Mouse (Mus musculus) left cerebral cortex, adult 2 months (tissue): Measurements from ENCODE around the gene Gfpt1. TPM values are rescaled to one million over a fixed set of nuclear protein-coding genes. Genes with fewer than 3 reads are reported as not detected.
A peak's percentile ranks its signal among the peaks of the same experiment; 100 is the strongest.

Experiments
- DNase-seq, 2 experiments: peaks; one replicate each; pipeline ENCODE4 v3.0.0; 2021 to 2022; ENCODE audit warnings: low spot score in 2 of 2, mixed read lengths in 1 of 2; ENCODE audit errors: extremely low spot score in 1 of 2
- H3K27ac ChIP-seq: fragments of 200-600 bp; 2 replicates; pipeline ENCODE4 v1.8.1; 2022
- H3K4me3 ChIP-seq: fragments of 200-600 bp; 2 replicates; pipeline ENCODE4 v1.8.1; 2022
- CTCF ChIP-seq: fragments of 200-600 bp; IDR thresholded peaks from 2 replicates; pipeline ENCODE4 v1.8.1; 2022; ENCODE audit warnings: antibody characterized with exemption, mild to moderate bottlenecking, moderate library complexity
- intact Hi-C: fragments of 180-260 bp; cut with DNase I; formaldehyde crosslinking; loops from one replicate; pipeline ENCODE4 v1.15.1; 2025
- total RNA-seq, 2 experiments: library from RNA; stranded (reverse); gene quantifications; 2 replicates each; pipeline ENCODE4 v1.2.3; 2021

The Gfpt1 gene
- total RNA-seq, 2 experiments from 2014 or later: 51.5 to 56.0 TPM

GRCm38 (mm10) chr6:87104123-87104796 is 61.6 kb downstream of the Gfpt1 start, which contains the start of gene D6Ertd527e:
TSS of gene D6Ertd527e (plus strand) at chr6:87104746.
- TF ChIP-seq CTCF: no peak
- H3K27ac ChIP-seq: no peak within 1 kb of the TSS
- H3K4me3 ChIP-seq: no peak within 1 kb of the TSS
- no peak for DNase-seq
- intact Hi-C loops: loop anchor here (10.0 kb wide), 1 partner anchor 421 kb away; no protein-coding TSS in a partner anchor

- no peak overlapping the region for H3K27ac ChIP-seq
- DNase-seq: no peak
- intact Hi-C loops: no loop called here
- no peak overlapping the region for H3K4me3 ChIP-seq
- TF ChIP-seq CTCF: no peak
Measured at GRCm38 (mm10) chr6:87111493-87111892, 68.8 kb downstream of the Gfpt1 start.

- no peak for DNase-seq
- H3K4me3 ChIP-seq: no peak overlapping the region
- no peak overlapping the region for H3K27ac ChIP-seq
- intact Hi-C loops: no loop called here
- TF ChIP-seq CTCF: no peak
Measured at GRCm38 (mm10) chr6:87112125-87112524, 69.5 kb downstream of the Gfpt1 start.

GRCm38 (mm10) chr6:87115981-87116380 is 73.3 kb downstream of the Gfpt1 start:
- Histone ChIP-seq H3K27ac (no peak overlapping the region), H3K4me3 (no peak overlapping the region)
- no peak for TF ChIP-seq CTCF
- intact Hi-C loops: no loop called here
- DNase-seq: no peak

- no peak for TF ChIP-seq CTCF
- Histone ChIP-seq H3K4me3 (no peak overlapping the region), H3K27ac (no peak overlapping the region)
- no peak for DNase-seq
- intact Hi-C loops: no loop called here
Measured at GRCm38 (mm10) chr6:87116596-87116995, 74.0 kb downstream of the Gfpt1 start.

GRCm38 (mm10) chr6:87119066-87119837 is 76.6 kb downstream of the Gfpt1 start:
- DNase-seq: no peak
- intact Hi-C loops: no loop called here
- TF ChIP-seq CTCF: no peak
- no peak overlapping the region for H3K27ac ChIP-seq
- no peak overlapping the region for H3K4me3 ChIP-seq

GRCm38 (mm10) chr6:87119975-87120374 is 77.3 kb downstream of the Gfpt1 start:
- no peak for DNase-seq
- intact Hi-C loops: no loop called here
- TF ChIP-seq CTCF: no peak
- H3K27ac ChIP-seq: no peak overlapping the region
- no peak overlapping the region for H3K4me3 ChIP-seq

GRCm38 (mm10) chr6:87120661-87121060 is 78.0 kb downstream of the Gfpt1 start:
- no peak overlapping the region for H3K27ac ChIP-seq
- intact Hi-C loops: no loop called here
- no peak for DNase-seq
- no peak overlapping the region for H3K4me3 ChIP-seq
- TF ChIP-seq CTCF: peak; percentile 22

GRCm38 (mm10) chr6:87121961-87122360 is 79.3 kb downstream of the Gfpt1 start:
- no peak for TF ChIP-seq CTCF
- intact Hi-C loops: no loop called here
- DNase-seq: no peak
- Histone ChIP-seq H3K27ac (no peak overlapping the region), H3K4me3 (no peak overlapping the region)

GRCm38 (mm10) chr6:87123406-87123805 is 80.8 kb downstream of the Gfpt1 start:
- H3K4me3 ChIP-seq: no peak overlapping the region
- no peak overlapping the region for H3K27ac ChIP-seq
- no peak for TF ChIP-seq CTCF
- intact Hi-C loops: no loop called here
- no peak for DNase-seq

- intact Hi-C loops: no loop called here
- H3K27ac ChIP-seq: no peak overlapping the region
- no peak for DNase-seq
- no peak for TF ChIP-seq CTCF
- H3K4me3 ChIP-seq: no peak overlapping the region
Measured at GRCm38 (mm10) chr6:87123973-87124372, 81.3 kb downstream of the Gfpt1 start.

GRCm38 (mm10) chr6:87127049-87127753 is 84.6 kb downstream of the Gfpt1 start:
- intact Hi-C loops: no loop called here
- Histone ChIP-seq H3K4me3 (no peak overlapping the region), H3K27ac (no peak overlapping the region)
- no peak for DNase-seq
- TF ChIP-seq CTCF: no peak
